Mouse (Mus musculus) kidney, postnatal 0 days (tissue): Measurements from ENCODE around the gene Mob3a. TPM values are rescaled to one million over a fixed set of nuclear protein-coding genes. Genes with fewer than 3 reads are reported as not detected.

Experiments used
- ATAC-seq: fragments of 200-750 bp; cut with Nextera tagmentation; replicated peaks from 2 replicates; pipeline ENCODE4 v1.8.0; 2017; ENCODE audit warnings: low read depth, moderate number of reproducible peaks, moderate TSS enrichment, moderate library complexity; ENCODE audit not compliant: low FRiP score
- DNase-seq: peaks from one replicate; pipeline ENCODE4 v3.0.0-alpha.2; 2016; ENCODE audit warnings: low spot score
- H3K27ac ChIP-seq: fragments of 300-500 bp; sonication (generic); 2 replicates; pipeline ENCODE4 v1.5.1; 2014; ENCODE audit warnings: mild to moderate bottlenecking
- H3K27me3 ChIP-seq: fragments of 300-500 bp; sonication (generic); 2 replicates; pipeline ENCODE4 v1.6.1; 2014; ENCODE audit warnings: low read length, mixed read lengths; ENCODE audit not compliant: insufficient read depth
- H3K36me3 ChIP-seq: fragments of 300-500 bp; sonication (generic); 2 replicates; pipeline ENCODE4 v1.6.1; 2014; ENCODE audit warnings: low read length, mixed read lengths; ENCODE audit not compliant: insufficient read depth
- H3K4me1 ChIP-seq: fragments of 300-500 bp; sonication (generic); replicated peaks from 2 replicates; pipeline ENCODE4 v1.6.1; 2014; ENCODE audit warnings: antibody characterized with exemption, low read length, mixed read lengths; ENCODE audit not compliant: insufficient read depth
- H3K4me2 ChIP-seq: fragments of 300-500 bp; sonication (generic); 2 replicates; pipeline ENCODE4 v1.6.1; 2014; ENCODE audit warnings: mild to moderate bottlenecking, low read length, moderate library complexity, mixed read lengths
- H3K4me3 ChIP-seq: fragments of 300-500 bp; sonication (generic); replicated peaks from 2 replicates; pipeline ENCODE4 v1.5.1; 2014; ENCODE audit warnings: low read depth, low read length
- H3K9ac ChIP-seq: fragments of 300-500 bp; sonication (generic); 2 replicates; pipeline ENCODE4 v1.6.1; 2014; ENCODE audit warnings: low read depth, low read length
- H3K9me3 ChIP-seq: fragments of 300-500 bp; sonication (generic); replicated peaks from 2 replicates; pipeline ENCODE4 v1.6.1; 2016; ENCODE audit warnings: low read length, inconsistent platforms, mixed read lengths
- CTCF ChIP-seq: IDR thresholded peaks from 2 replicates; pipeline ENCODE4 v1.5.1; 2016; ENCODE audit warnings: antibody characterized with exemption, low read depth, mild to moderate bottlenecking, moderate library complexity
- WGBS: fragments of 180-500 bp; shearing (Covaris S2); extraction: QIAGEN DNeasy Blood & Tissue Kit; methylation state at CpG from one replicate; pipeline ENCODE4 v1.1.7; 2014; 5-methylcytosine and 5-hydroxymethylcytosine counted together
- polyA plus RNA-seq: library from polyadenylated mRNA; unstranded; fragments of >200 nt; fragmentation: Nextera tagmentation; extraction: Ambion mirVana; gene quantifications from 2 replicates; pipeline ENCODE4 v1.2.1, GENCODE M21; 2015

Mob3a gene
- 22.3 and 26.7 TPM in 2 replicates for polyA plus RNA-seq

- peaks cover 28% of the 10 kb centered on the region for H3K4me1 ChIP-seq
- H3K9me3 ChIP-seq, result no peaks in the 10 kb centered on the region
- peak within 1 kb of the TSS; percentile 57 for H3K4me3 ChIP-seq
- no peaks in the 10 kb centered on the region for H3K27me3 ChIP-seq
- H3K27ac ChIP-seq, result peak within 1 kb of the TSS; percentile 75
- peaks cover 9% of the 10 kb centered on the region; the same call in 1 of the 2 replicates for H3K36me3 ChIP-seq
- peak; percentile 99 for DNase-seq
- WGBS, result under 1% methylated on average over 57 of the region's 59 CpGs
- H3K4me2 ChIP-seq, result peak within 1 kb of the TSS; percentile 78
- H3K9ac ChIP-seq, result peak within 1 kb of the TSS; percentile 59
- peak; percentile 97 for ATAC-seq
- peak; percentile 28; the same call in 1 of the 2 replicates for TF ChIP-seq CTCF
Observed at GRCm38 (mm10) chr10:80701721-80702535, at the start of gene Mob3a, which contains the start of gene Izumo4. Gene Mob3a, minus strand, starts transcription at chr10:80701977. Gene Izumo4, plus strand, starts transcription at chr10:80702184.

DNA sequence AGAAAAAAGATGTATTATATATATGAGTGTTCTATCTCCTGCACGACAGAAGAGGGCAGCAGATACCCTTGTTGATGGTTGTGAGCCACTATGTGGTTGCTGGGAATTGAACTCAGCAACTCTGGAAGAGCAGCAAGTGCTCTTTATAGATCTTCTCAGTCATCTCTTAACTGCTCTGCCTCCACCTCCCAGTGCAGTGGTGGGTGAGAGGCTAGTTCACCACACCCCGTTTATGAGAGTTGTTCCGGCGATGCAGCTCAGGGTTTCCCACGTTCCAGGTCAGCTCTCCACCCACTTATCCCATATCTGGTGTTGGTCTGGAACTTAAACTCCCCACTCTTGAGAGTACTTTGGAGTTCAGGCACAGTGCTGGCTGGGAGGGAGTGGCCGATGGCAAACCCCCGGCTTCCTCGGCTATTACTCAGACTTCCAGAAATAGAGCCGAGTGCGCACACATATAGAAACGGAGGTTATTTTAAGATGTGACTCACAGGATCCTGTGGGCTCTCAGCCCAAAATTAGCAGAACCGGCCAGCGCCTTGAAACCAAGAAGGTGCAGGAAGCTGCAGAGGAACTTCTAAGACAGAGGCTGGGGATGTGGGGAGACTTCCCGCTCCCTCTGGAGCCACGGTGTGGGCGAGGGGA, 49.5 kb upstream of the Mob3a start:
- Histone ChIP-seq H3K4me2 (peak overlapping the region; percentile 53), H3K4me1 (peaks cover 11% of the 10 kb centered on the region), H3K4me3 (peak overlapping the region; percentile 11; the same call in 1 of the 2 replicates), H3K27ac (peak overlapping the region; percentile 86), H3K9me3 (no peaks in the 10 kb centered on the region), H3K36me3 (no peaks in the 10 kb centered on the region), H3K9ac (no peak overlapping the region), H3K27me3 (no peaks in the 10 kb centered on the region)
- WGBS, result 9% methylated on average over 16 of the region's 16 CpGs
- DNase-seq (peak; percentile 77), ATAC-seq (no peak)
- peak; percentile 64 for TF ChIP-seq CTCF

GRCm38 (mm10) chr10:80748609-80749008, 46.8 kb upstream of the Mob3a start:
- WGBS, result 5% methylated on average over 6 of the region's 6 CpGs
- Histone ChIP-seq H3K9me3 (no peaks in the 10 kb centered on the region), H3K4me3 (no peak overlapping the region), H3K36me3 (no peaks in the 10 kb centered on the region), H3K27me3 (no peaks in the 10 kb centered on the region), H3K4me1 (peaks cover 6% of the 10 kb centered on the region; the same call in 1 of the 2 replicates), H3K9ac (no peak overlapping the region), H3K27ac (no peak overlapping the region), H3K4me2 (no peak overlapping the region)
- TF ChIP-seq CTCF, result no peak
- ATAC-seq, result no peak
- DNase-seq, result peak; percentile 93

- WGBS, result 20% methylated on average over 3 of the region's 3 CpGs
- TF ChIP-seq CTCF, result peak; percentile 98
Observed at GRCm38 (mm10) chr10:80747410-80747809, 45.6 kb upstream of the Mob3a start.

GRCm38 (mm10) chr10:80744262-80744661, 42.5 kb upstream of the Mob3a start:
- Histone ChIP-seq H3K4me1 (peaks cover 18% of the 10 kb centered on the region), H3K27me3 (no peaks in the 10 kb centered on the region), H3K9ac (no peak overlapping the region), H3K4me2 (no peak overlapping the region), H3K4me3 (no peak overlapping the region), H3K36me3 (no peaks in the 10 kb centered on the region), H3K27ac (no peak overlapping the region), H3K9me3 (no peaks in the 10 kb centered on the region)
- no peak for TF ChIP-seq CTCF
- 41% methylated on average over 5 of the region's 5 CpGs for WGBS
- ATAC-seq, result no peak
- DNase-seq, result peak; percentile 77

More at GRCm38 (mm10) chr10:80747410-80747809, 45.6 kb upstream of the Mob3a start:
- no peaks in the 10 kb centered on the region for H3K36me3 ChIP-seq
- H3K4me3 ChIP-seq, result no peak overlapping the region
- peaks cover 3% of the 10 kb centered on the region; the same call in 1 of the 2 replicates for H3K4me1 ChIP-seq
- no peaks in the 10 kb centered on the region for H3K9me3 ChIP-seq
- peak; percentile 90 for DNase-seq
- no peak overlapping the region for H3K27ac ChIP-seq
- ATAC-seq, result no peak
- H3K27me3 ChIP-seq, result no peaks in the 10 kb centered on the region
- no peak overlapping the region for H3K9ac ChIP-seq
- H3K4me2 ChIP-seq, result no peak overlapping the region
